Mouse (Mus musculus) kidney, adult 11 months (tissue): Measurements from ENCODE around the gene Gm20388.

Experiments
- DNase-seq: peaks from one replicate; pipeline ENCODE4 v3.0.0; 2022

Gm20388 gene

GRCm38 (mm10) chr8:120839031-120839430 lies 928.4 kb downstream of the Gm20388 start:
- DNase-seq, result no peak

GRCm38 (mm10) chr8:120843084-120843483 lies 932.4 kb downstream of the Gm20388 start:
- DNase-seq, result no peak

GRCm38 (mm10) chr8:120846018-120846417 lies 935.4 kb downstream of the Gm20388 start:
- DNase-seq, result no peak

- peak; percentile 7 for DNase-seq
Observed at GRCm38 (mm10) chr8:120847279-120847678, 936.6 kb downstream of the Gm20388 start.

DNA sequence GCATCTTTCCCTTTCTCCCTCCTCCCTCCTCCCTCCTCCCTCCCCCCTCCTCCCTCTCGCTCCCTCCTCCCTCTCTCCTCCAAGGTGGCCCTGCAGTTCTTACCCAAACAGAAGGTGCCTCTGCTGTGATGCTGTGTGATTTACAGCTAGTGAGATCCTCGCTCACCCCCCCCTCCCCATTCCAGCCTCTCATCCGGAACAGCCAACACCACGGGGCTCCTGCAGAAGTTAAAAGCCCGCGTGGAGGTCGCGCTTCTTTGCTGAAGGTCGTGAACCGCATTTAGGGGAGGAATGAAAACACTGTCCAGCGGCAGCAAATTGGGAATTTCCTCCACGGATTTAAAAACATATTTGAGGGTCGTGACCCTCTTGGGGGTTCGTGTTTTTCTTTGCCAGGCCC lies 937.1 kb downstream of the Gm20388 start:
- DNase-seq, result no peak

DNA sequence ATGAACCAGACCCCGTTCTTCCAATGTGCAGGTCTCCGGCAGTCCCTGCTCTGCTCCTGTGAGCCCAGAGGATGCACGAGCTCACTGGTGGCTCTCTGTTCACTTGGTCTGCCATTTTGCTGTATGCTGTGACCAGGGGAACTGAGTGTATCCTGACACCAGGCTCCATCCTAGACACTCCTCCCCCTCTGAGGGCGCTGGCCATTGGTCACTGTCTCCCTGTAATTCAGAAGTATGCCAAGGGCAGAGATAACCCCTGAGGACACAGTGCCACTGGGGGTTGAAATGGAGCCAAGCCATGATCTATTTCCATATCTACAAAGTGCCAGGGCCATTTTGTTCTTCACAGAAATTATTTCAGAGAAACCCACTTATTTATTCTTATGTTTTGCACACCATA lies 937.8 kb downstream of the Gm20388 start:
- no peak for DNase-seq

- DNase-seq, result no peak
Observed at GRCm38 (mm10) chr8:120851411-120851810, 940.8 kb downstream of the Gm20388 start.

- no peak for DNase-seq
Observed at GRCm38 (mm10) chr8:120859881-120860280, 949.2 kb downstream of the Gm20388 start.

- no peak for DNase-seq
Observed at GRCm38 (mm10) chr8:120860423-120861126, 949.9 kb downstream of the Gm20388 start.

DNA sequence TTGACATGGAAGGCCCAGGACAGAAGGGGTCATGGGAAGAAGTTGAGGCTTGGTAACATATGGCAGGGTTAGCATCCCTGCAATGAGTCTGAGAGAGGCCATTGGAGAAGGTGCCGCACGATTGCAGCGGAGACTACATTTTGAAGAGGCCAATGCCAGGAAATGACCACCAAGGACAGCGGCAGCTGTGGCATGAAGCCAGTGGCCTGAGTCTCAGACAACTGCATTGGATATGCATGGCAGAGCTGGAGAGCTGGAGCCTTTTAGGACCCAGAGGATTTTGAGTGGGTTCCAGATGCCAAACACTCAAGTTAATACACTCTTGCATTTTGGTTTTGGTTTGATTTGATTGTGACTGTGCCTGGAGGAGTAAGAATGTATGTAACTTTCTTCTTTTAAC lies 953.0 kb downstream of the Gm20388 start:
- peak; percentile 7 for DNase-seq

DNA sequence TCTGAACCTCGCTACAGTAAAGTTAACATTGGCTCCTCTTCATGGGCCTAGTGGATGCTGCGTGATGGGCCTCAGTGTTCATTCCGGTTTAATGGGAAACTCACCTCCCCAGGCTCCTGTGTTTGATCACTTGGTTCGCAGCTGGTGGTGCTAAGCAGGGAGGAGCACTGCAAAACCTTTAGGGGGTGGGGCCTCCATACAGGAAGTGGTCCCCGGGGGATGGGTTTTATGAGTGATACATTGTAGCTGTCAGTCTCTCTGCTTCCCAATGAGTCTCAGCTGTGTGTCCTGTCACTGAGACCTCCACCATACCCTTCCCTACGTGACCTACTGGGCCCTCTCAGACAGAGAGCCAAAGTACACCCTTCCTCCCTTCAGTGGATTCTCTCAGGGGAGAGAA lies 956.7 kb downstream of the Gm20388 start:
- no peak for DNase-seq

DNA sequence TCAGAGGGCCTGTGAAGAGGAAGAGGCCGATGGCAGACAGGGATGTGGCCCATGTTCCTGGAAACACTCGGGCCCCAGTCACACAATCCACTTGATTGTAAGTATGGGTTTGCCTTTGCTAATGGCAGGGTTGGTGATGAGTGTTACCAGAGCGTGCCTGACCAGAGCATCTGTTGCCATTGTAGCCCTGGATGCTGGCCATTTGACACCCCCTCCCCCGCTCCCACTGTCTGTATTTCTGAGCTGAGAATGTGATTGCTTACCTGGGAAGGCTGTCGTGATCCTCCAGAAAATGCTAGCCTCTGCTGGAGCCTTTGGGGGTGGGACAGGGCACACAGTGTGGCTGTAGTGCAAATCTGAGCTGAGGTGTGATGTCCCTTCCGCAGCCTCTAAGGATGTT lies 962.0 kb downstream of the Gm20388 start:
- no peak for DNase-seq

DNA sequence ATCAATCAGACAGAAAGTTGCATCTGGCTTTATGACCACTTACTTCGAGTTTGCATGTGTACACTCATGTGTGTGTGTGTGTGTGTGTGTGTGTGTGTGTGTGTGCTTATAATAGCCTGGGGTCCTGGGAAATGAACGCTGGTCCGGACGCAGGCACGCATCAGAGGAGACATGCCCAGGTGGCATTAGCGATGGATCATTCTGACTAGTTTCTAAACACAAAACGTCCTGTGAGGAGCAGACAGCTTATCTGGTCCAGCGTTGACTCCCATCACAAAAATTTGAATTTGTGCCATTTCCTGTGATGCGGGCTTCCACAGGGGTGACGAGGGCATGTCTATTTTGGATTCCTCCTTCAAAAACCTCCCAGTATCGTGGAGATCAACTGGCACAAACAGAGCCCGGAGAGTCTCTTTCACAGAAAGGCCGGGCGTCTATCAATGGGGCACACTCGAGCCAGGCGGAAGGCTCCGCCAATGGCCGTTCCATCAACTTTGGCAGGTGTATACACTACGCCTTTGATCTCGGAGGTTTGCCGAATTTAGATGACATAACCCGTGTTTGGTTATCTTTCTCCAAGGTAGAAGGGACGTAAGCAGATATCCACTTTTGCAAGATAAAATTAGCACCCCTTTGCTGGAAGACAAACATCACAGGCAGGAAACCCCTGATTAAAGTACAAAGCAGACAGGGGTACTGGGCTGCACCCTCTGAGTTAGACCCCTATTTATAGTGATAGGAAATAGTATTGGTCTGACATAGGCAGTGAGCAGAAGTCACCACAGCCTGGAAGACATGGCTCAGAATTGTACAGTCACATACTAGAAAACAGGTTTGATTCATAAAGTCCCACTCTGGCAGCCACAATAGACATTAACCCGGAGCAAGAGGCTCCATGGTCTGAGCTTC lies 965.6 kb downstream of the Gm20388 start:
- DNase-seq, result no peak

- DNase-seq, result no peak
Observed at GRCm38 (mm10) chr8:120877005-120877404, 966.4 kb downstream of the Gm20388 start.

- DNase-seq, result no peak
Observed at GRCm38 (mm10) chr8:120879928-120880327, 969.3 kb downstream of the Gm20388 start.

GRCm38 (mm10) chr8:120881634-120882033 lies 971.0 kb downstream of the Gm20388 start:
- no peak for DNase-seq

DNA sequence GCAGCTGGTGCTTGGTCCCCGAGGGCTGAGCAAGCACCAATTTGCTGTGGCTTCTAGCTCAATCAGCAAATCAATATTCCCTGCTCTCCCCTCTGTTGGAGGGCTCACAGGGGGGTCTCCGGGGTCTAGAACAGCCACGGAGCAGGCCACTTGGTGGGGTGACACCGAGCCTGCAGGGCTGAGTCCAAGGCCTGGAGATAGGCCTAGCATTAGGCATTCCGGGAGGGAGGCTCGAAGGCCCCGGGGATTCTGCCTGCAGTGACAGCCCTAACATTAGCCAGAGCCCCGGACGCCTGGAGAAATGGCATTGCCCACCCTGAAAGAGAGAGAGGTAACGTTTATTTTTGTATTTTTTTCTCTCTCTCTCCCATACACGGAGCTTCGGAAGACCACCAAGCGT lies 972.0 kb downstream of the Gm20388 start:
- DNase-seq, result no peak

- no peak for DNase-seq
Observed at GRCm38 (mm10) chr8:120883369-120883768, 972.7 kb downstream of the Gm20388 start.

- no peak for DNase-seq
Observed at GRCm38 (mm10) chr8:120883853-120884252, 973.2 kb downstream of the Gm20388 start.

- DNase-seq, result no peak
Observed at GRCm38 (mm10) chr8:120884881-120885280, 974.2 kb downstream of the Gm20388 start.

- DNase-seq, result no peak
Observed at GRCm38 (mm10) chr8:120887254-120887653, 976.6 kb downstream of the Gm20388 start.

GRCm38 (mm10) chr8:120888005-120888404 lies 977.4 kb downstream of the Gm20388 start:
- no peak for DNase-seq

DNA sequence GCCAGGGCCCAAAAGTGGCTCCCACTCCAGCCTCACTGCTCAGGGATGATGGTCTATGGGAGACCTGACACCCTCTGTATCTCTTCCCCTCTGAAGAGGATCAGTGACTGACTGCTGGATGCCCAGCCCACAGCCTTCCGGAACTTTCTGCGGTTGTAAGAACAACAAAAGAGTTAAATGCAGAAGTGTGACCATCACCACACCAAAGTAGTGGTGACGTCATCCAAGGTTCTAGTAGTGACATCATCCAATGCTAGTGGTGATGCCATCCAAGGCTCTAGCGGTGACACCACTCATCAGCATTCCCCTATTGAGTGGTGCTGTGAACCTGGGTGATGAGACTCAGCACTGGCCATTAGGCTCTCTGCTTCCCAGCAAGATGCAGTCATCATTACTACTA lies 978.5 kb downstream of the Gm20388 start:
- no peak for DNase-seq

DNA sequence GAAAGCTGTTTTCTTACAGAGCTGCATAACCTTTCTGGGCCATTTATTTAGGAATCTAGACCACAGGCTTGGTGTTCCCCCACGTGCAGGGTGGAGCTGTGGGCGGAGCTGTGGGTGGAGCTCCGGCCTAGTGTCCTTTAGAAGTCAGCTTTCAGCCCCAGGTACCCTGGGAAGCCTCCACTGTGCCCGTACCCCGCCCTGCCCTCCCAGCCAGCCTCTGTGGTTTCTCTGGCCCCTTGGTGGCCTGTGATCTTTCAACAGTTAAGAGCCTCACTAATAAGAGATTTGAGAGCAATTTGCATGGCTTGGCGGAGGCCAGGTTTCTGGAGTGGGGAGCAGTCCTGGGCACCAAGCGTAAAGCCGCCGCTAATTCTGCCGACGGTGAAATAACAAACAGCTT lies 979.4 kb downstream of the Gm20388 start:
- DNase-seq, result no peak
